22 mouse cellular contexts compared by ENCODE assay signal in the genomic region with DNA sequence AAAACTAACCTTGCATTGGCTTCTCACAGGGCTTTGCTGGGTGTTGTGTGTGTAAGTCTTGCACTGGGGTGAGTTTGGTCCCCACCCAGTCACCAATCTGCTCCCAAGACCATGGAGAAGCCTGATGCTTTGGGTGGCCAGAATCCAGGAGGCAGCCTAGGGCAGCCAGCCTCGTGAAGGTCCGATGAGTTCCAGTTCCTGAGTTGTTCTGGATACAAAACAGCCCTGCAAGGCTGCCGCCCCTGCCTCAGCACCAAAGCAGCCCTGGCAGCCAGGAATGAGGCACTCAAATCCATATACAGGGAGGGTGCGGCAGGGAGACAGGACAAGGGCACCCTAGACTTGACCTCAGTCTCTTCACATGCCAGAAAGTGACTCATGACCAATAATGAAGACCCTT.
DNase-seq lines count a peak whose midpoint lies in the region; ATAC-seq lines count a peak whose summit lies in the region.
"Had no signal": no experiment of that assay in that cellular context is flagged by ENCODE, and none has a peak within 500 bp of the region (broad histone marks: within the 10 kb centered on the region; RNA-seq: fewer than 3 reads in every experiment).

No protein-coding gene starts in this region.

- H3K36me3 ChIP-seq in heart, embryonic 12.5 days: no peaks in the 10 kb centered on the region
- H3K36me3 ChIP-seq: forebrain, embryonic 12.5 days; limb, embryonic 13.5 days; liver, embryonic 12.5 days; midbrain, embryonic 13.5 days had no signal

- peaks cover 64% of the 10 kb centered on the region for H3K27me3 ChIP-seq in heart, embryonic 12.5 days (replicated peaks)

- no peak for ATAC-seq in heart, embryonic 12.5 days (ENCODE audit: insufficient number of reproducible peaks, low FRiP score)
- ATAC-seq: liver, embryonic 12.5 days had no signal

- H3K27ac ChIP-seq in heart, embryonic 12.5 days (ENCODE audit: poor library complexity, severe bottlenecking): no peak overlapping the region
- H3K27ac ChIP-seq: forebrain, embryonic 12.5 days; hindbrain, embryonic 14.5 days; kidney, postnatal 0 days; limb, embryonic 13.5 days; liver, embryonic 12.5 days; midbrain, embryonic 13.5 days had no signal

- H3K9me3 ChIP-seq in heart, embryonic 12.5 days (replicated peaks): no peaks in the 10 kb centered on the region
- H3K9me3 ChIP-seq: forebrain, embryonic 12.5 days; limb, embryonic 13.5 days; liver, embryonic 12.5 days; midbrain, embryonic 13.5 days had no signal

- no peak overlapping the region for H3K4me3 ChIP-seq in heart, embryonic 12.5 days
- H3K4me3 ChIP-seq: forebrain, embryonic 12.5 days; limb, embryonic 13.5 days; liver, embryonic 12.5 days; midbrain, embryonic 13.5 days had no signal

- 44% methylated on average over 4 of the region's 4 CpGs for WGBS in heart, embryonic 12.5 days

- DNase-seq in gastrocnemius, adult 18-20 months (ENCODE audit: low spot score): peak; percentile 37
- DNase-seq in gastrocnemius, postnatal 14 days: no peak
- DNase-seq in heart, adult 9 months (ENCODE audit: low spot score in 2 of 2): peak; percentile 18 to 19
- DNase-seq in urinary bladder, postnatal 14 days (ENCODE audit: low spot score): peak; percentile 19
- DNase-seq in urinary bladder, adult 2 months (ENCODE audit: low spot score): no peak
- DNase-seq in skeletal muscle tissue, adult 2 months (ENCODE audit: low read depth, low spot score): peak; percentile 17
- DNase-seq in spleen, postnatal 10 days (ENCODE audit: low spot score in 2 of 2): no peak
- DNase-seq: adrenal gland, adult 2 months; cerebellum, adult 11 months; cerebellum, adult 9-11 months; kidney, adult 2 months; layer of hippocampus, adult 9-11 months; lung, adult 18-20 months; lung, postnatal 14 days; thymus, postnatal 36 days had no signal

- H3K9ac ChIP-seq in heart, embryonic 12.5 days: no peak overlapping the region
- H3K9ac ChIP-seq: forebrain, embryonic 12.5 days; hindbrain, embryonic 14.5 days; limb, embryonic 13.5 days; liver, embryonic 12.5 days; midbrain, embryonic 13.5 days had no signal

- no peaks in the 10 kb centered on the region; the same call in 1 of the 2 replicates for H3K4me1 ChIP-seq in heart, embryonic 12.5 days (replicated peaks)
- H3K4me1 ChIP-seq: liver, embryonic 12.5 days had no signal

- intact Hi-C loops in gastrocnemius, postnatal 14 days (cut with DNase I; ENCODE audit: low total_unique reads): loop anchor here (5.0 to 10.0 kb wide), 2 partner anchors 747 to 880 kb away; no protein-coding TSS in a partner anchor

- no peak overlapping the region for H3K4me2 ChIP-seq in heart, embryonic 12.5 days
- H3K4me2 ChIP-seq: forebrain, embryonic 12.5 days; hindbrain, embryonic 14.5 days; liver, embryonic 12.5 days; midbrain, embryonic 13.5 days had no signal

Comparison
In these comparisons a context has a peak if more than half of its experiments do, and no peak if none do; other contexts are left out.
1. DNase-seq: peak in gastrocnemius, adult 18-20 months (single experiment), heart, adult 9 months (2 of 2), urinary bladder, postnatal 14 days (single experiment) and skeletal muscle tissue, adult 2 months (single experiment); none in gastrocnemius, postnatal 14 days (single experiment), urinary bladder, adult 2 months (single experiment) and spleen, postnatal 10 days (0 of 2).